ENCODE assay signal across 11 mouse cellular contexts in genomic region chr9:61367857-61368566, GRCm38 (mm10). TPM values are rescaled to one million over a fixed set of nuclear protein-coding genes. Genes with fewer than 3 reads are reported as not detected.
DNase-seq lines count a peak whose midpoint lies in the region; ATAC-seq lines count a peak whose summit lies in the region.
"Had no signal": no experiment of that assay in that cellular context is flagged by ENCODE, and none has a peak within 500 bp of the region (broad histone marks: within the 10 kb centered on the region; RNA-seq: fewer than 3 reads in every experiment).

No protein-coding gene starts in this region.

- no peak overlapping the region for H3K9ac ChIP-seq in intestine, embryonic 14.5 days (ENCODE audit: low read length)
- H3K9ac ChIP-seq in kidney, embryonic 15.5 days: no peak overlapping the region
- H3K9ac ChIP-seq in forebrain, embryonic 16.5 days (replicated peaks; ENCODE audit: low read depth, low read length): no peak overlapping the region
- H3K9ac ChIP-seq: forebrain, embryonic 12.5 days; liver, embryonic 15.5 days had no signal

- H3K27me3 ChIP-seq in intestine, embryonic 14.5 days (replicated peaks; ENCODE audit: control insufficient read depth, insufficient read depth, low read length): peaks cover 18% of the 10 kb centered on the region
- H3K27me3 ChIP-seq in kidney, embryonic 15.5 days: peaks cover 38% of the 10 kb centered on the region
- H3K27me3 ChIP-seq in forebrain, embryonic 16.5 days (replicated peaks; ENCODE audit: control insufficient read depth, insufficient read depth, low read length): peaks cover 14% of the 10 kb centered on the region

- H3K9me3 ChIP-seq in intestine, embryonic 14.5 days (ENCODE audit: control insufficient read depth, low read length): no peaks in the 10 kb centered on the region
- no peaks in the 10 kb centered on the region for H3K9me3 ChIP-seq in kidney, embryonic 15.5 days (replicated peaks)
- no peaks in the 10 kb centered on the region for H3K9me3 ChIP-seq in forebrain, embryonic 16.5 days (ENCODE audit: control insufficient read depth, low read length)
- H3K9me3 ChIP-seq: forebrain, embryonic 12.5 days; liver, embryonic 15.5 days had no signal

- H3K4me3 ChIP-seq in intestine, embryonic 14.5 days (ENCODE audit: low read depth, low read length): no peak overlapping the region
- no peak overlapping the region for H3K4me3 ChIP-seq in kidney, embryonic 15.5 days (replicated peaks)
- H3K4me3 ChIP-seq in forebrain, embryonic 16.5 days (replicated peaks; ENCODE audit: low read length): no peak overlapping the region
- H3K4me3 ChIP-seq: forebrain, embryonic 12.5 days; liver, embryonic 15.5 days had no signal

- WGBS in intestine, embryonic 14.5 days: 10% methylated on average over 6 of the region's 6 CpGs
- 13% methylated on average over 6 of the region's 6 CpGs for WGBS in kidney, embryonic 15.5 days
- WGBS in forebrain, embryonic 16.5 days: 25% methylated on average over 6 of the region's 6 CpGs

- H3K4me2 ChIP-seq in intestine, embryonic 14.5 days (ENCODE audit: low read length): peak overlapping the region; percentile 18; the same call in 1 of the 2 replicates
- peak overlapping the region; percentile 15; the same call in 1 of the 2 replicates for H3K4me2 ChIP-seq in kidney, embryonic 15.5 days
- H3K4me2 ChIP-seq in forebrain, embryonic 16.5 days (ENCODE audit: low read length): no peak overlapping the region

- no peak overlapping the region for H3K27ac ChIP-seq in intestine, embryonic 14.5 days (ENCODE audit: low read depth)
- H3K27ac ChIP-seq in kidney, embryonic 15.5 days: peak overlapping the region; percentile 66
- no peak overlapping the region for H3K27ac ChIP-seq in forebrain, embryonic 16.5 days (ENCODE audit: low read length)

- no peak for ATAC-seq in intestine, embryonic 14.5 days (replicated peaks; ENCODE audit: low FRiP score, low TSS enrichment, low read depth)
- no peak for ATAC-seq in kidney, embryonic 15.5 days (replicated peaks; ENCODE audit: low FRiP score)
- no peak for ATAC-seq in forebrain, embryonic 16.5 days

- peak; percentile 76 to 84 for DNase-seq in lung, adult 18-20 months
- DNase-seq in lung, postnatal 14 days: no peak
- DNase-seq in intestine, embryonic 14.5 days (ENCODE audit: low spot score): peak; percentile 66
- peak; percentile 80 for DNase-seq in lung, postnatal 36 days
- DNase-seq in heart, adult 11 months: no peak
- DNase-seq: layer of hippocampus, postnatal 36 days; thymus, postnatal 14 days had no signal

- H3K36me3 ChIP-seq in intestine, embryonic 14.5 days (ENCODE audit: control insufficient read depth, insufficient read depth, low read length): no peaks in the 10 kb centered on the region
- H3K36me3 ChIP-seq in kidney, embryonic 15.5 days: no peaks in the 10 kb centered on the region
- no peaks in the 10 kb centered on the region for H3K36me3 ChIP-seq in forebrain, embryonic 16.5 days (ENCODE audit: control insufficient read depth, insufficient read depth)
- H3K36me3 ChIP-seq: forebrain, embryonic 12.5 days; liver, embryonic 15.5 days had no signal

- H3K4me1 ChIP-seq in intestine, embryonic 14.5 days (replicated peaks; ENCODE audit: control insufficient read depth, insufficient read depth, low read length): peaks cover 41% of the 10 kb centered on the region
- peaks cover 58% of the 10 kb centered on the region for H3K4me1 ChIP-seq in kidney, embryonic 15.5 days
- peaks cover 30% of the 10 kb centered on the region for H3K4me1 ChIP-seq in forebrain, embryonic 16.5 days (replicated peaks; ENCODE audit: control insufficient read depth, insufficient read depth, low read length)

RNA-seq across cellular contexts. Expression of gene Tle3, which starts 4.2 kb away (rescaled TPM):
- 23.3 and 25.0 TPM in 2 replicates for polyA plus RNA-seq in intestine, embryonic 14.5 days (2014; fragmentation: Nextera tagmentation; extraction: Ambion mirVana)
- 26.1 and 30.9 TPM in 2 replicates for polyA plus RNA-seq in kidney, embryonic 15.5 days (2015; fragmentation: Nextera tagmentation; extraction: Ambion mirVana)
- 36.8 and 42.5 TPM in 2 replicates for polyA plus RNA-seq in forebrain, embryonic 16.5 days (2015; fragmentation: Nextera tagmentation; extraction: Ambion mirVana)

Comparison
In these comparisons a context has a peak if more than half of its experiments do, and no peak if none do; other contexts are left out.
1. DNase-seq: peak in lung, adult 18-20 months (2 of 2), intestine, embryonic 14.5 days (single experiment) and lung, postnatal 36 days (single experiment); none in lung, postnatal 14 days (single experiment) and heart, adult 11 months (single experiment).